Mouse (Mus musculus) ES-E14 (cell line): ENCODE measurements around the gene Trio. TPM values are rescaled to one million over a fixed set of nuclear protein-coding genes. Genes with fewer than 3 reads are reported as not detected.

ENCODE experiments used
- DNase-seq: peaks from one replicate; pipeline ENCODE4 v3.0.0-alpha.2; 2013; ENCODE audit warnings: low read depth, low spot score
- H3K27ac ChIP-seq: 2 replicates; pipeline ENCODE4 v1.5.1; 2012; ENCODE audit warnings: low read depth, mild to moderate bottlenecking, low read length, moderate library complexity, mixed read lengths; ENCODE audit not compliant: poor library complexity, insufficient read depth, severe bottlenecking
- H3K36me3 ChIP-seq: 2 replicates; pipeline ENCODE4 v1.6.1; 2012; ENCODE audit warnings: mild to moderate bottlenecking, low read length, moderate library complexity, mixed read lengths; ENCODE audit not compliant: control insufficient read depth, poor library complexity, insufficient read depth, severe bottlenecking
- H3K4me1 ChIP-seq, 2 experiments: fragments of 150-350 bp in 1 of 2; sonication (generic) in 1 of 2; 2 replicates each; pipeline ENCODE4 v1.6.1; 2012; ENCODE audit warnings: low read length in 2 of 2, mild to moderate bottlenecking in 1 of 2, mixed read lengths in 1 of 2; ENCODE audit not compliant: control insufficient read depth in 2 of 2, insufficient read depth in 2 of 2, poor library complexity in 1 of 2
- H3K4me3 ChIP-seq, 2 experiments: fragments of 150-350 bp in 1 of 2; sonication (generic) in 1 of 2; 2 replicates each; pipeline ENCODE4 v1.5.1; 2012; ENCODE audit warnings: low read length in 2 of 2, low read depth in 1 of 2, mild to moderate bottlenecking in 1 of 2, mixed read lengths in 1 of 2; ENCODE audit not compliant: insufficient read depth in 1 of 2, poor library complexity in 1 of 2, severe bottlenecking in 1 of 2
- H3K9ac ChIP-seq: 2 replicates; pipeline ENCODE4 v1.6.1; 2012; ENCODE audit warnings: low read depth, mild to moderate bottlenecking, low read length, mixed read lengths; ENCODE audit not compliant: poor library complexity, insufficient read depth, severe bottlenecking
- H3K9me3 ChIP-seq: fragments of 150-350 bp; sonication (generic); 2 replicates; pipeline ENCODE4 v1.6.1; 2012; ENCODE audit warnings: low read depth, mild to moderate bottlenecking, low read length; ENCODE audit not compliant: control insufficient read depth, insufficient read depth
- CHD2 ChIP-seq: IDR thresholded peaks from 2 replicates; pipeline ENCODE4 v1.6.1; 2014; ENCODE audit warnings: mild to moderate bottlenecking, low read depth, low read length, inconsistent platforms
- HCFC1 ChIP-seq: IDR thresholded peaks from 2 replicates; pipeline ENCODE4 v1.6.1; 2012; ENCODE audit warnings: low read length, inconsistent platforms, borderline replicate concordance; ENCODE audit not compliant: insufficient read depth
- MAFK ChIP-seq: IDR thresholded peaks from 2 replicates; pipeline ENCODE4 v1.6.1; 2014; ENCODE audit warnings: mild to moderate bottlenecking, low read depth, low read length, inconsistent platforms; ENCODE audit not compliant: insufficient read depth
- ZC3H11A ChIP-seq: IDR thresholded peaks from 2 replicates; pipeline ENCODE4 v1.6.1; 2012; ENCODE audit warnings: low read depth, mild to moderate bottlenecking, inconsistent platforms, low read length, borderline replicate concordance
- ZNF384 ChIP-seq: IDR thresholded peaks from 2 replicates; pipeline ENCODE4 v1.6.1; 2012; ENCODE audit warnings: low read depth, low read length, inconsistent platforms
- in situ Hi-C, 2 experiments: fragments of 600-800 bp; cut with MboI; formaldehyde crosslinking; loops; one replicate each; pipeline ENCODE4 v1.15.1; 2025; ENCODE audit warnings: low sequenced_read_pairs in 2 of 2, inconsistent platforms in 1 of 2; ENCODE audit not compliant: unreplicated experiment in 2 of 2
- total RNA-seq: library from RNA; depleted of rRNA; stranded (reverse); fragments of 300-350 nt; gene quantifications from 2 replicates; pipeline ENCODE4 v1.2.3, GENCODE M21; 2012

Trio gene
- total RNA-seq, 1 experiment, result 34.4 TPM

GRCm38 (mm10) chr15:28035601-28036000 is 10.0 kb upstream of the Trio start:
- Histone ChIP-seq H3K9ac (no peak overlapping the region), H3K9me3 (no peaks in the 10 kb centered on the region), H3K4me3 (no peak overlapping the region), H3K27ac (no peak overlapping the region), H3K4me1 (peaks cover 0 to 2% of the 10 kb centered on the region in 2 experiments; a peak in 1 of 4 replicates), H3K36me3 (no peaks in the 10 kb centered on the region)
- in situ Hi-C loops, result no loop called here
- no peak for DNase-seq
- TF ChIP-seq MAFK, result no peak
- no peak for TF ChIP-seq CHD2
- no peak for TF ChIP-seq ZC3H11A

DNA sequence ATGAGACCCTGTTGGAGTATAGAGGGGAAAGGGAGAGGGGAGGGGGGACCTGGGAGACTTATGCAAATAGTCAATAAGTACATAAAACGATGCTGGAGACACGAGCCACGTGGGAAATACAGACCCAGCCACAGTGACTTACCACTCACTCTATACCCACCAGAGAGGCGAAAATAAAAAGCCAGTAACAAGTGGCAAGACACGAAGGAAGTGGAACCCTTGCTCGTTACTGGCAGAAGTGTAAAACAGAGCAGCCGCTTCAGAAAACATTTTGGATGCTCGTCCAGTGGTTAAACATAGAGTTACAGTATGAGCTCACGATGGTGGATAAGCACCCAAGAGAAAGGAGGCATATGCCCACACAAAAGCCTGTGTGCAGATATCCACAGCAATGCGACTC is 9.0 kb upstream of the Trio start:
- TF ChIP-seq CHD2 (no peak), ZNF384 (no peak), MAFK (no peak)
- no peaks in the 10 kb centered on the region for H3K9me3 ChIP-seq
- H3K4me1 ChIP-seq, result no peaks in the 10 kb centered on the region
- no peak for DNase-seq
- H3K9ac ChIP-seq, result no peak overlapping the region
- in situ Hi-C loops, result no loop called here
- H3K4me3 ChIP-seq, result no peak overlapping the region
- no peaks in the 10 kb centered on the region for H3K36me3 ChIP-seq
- no peak overlapping the region for H3K27ac ChIP-seq

- Histone ChIP-seq H3K4me3 (no peak overlapping the region), H3K9me3 (no peaks in the 10 kb centered on the region), H3K36me3 (no peaks in the 10 kb centered on the region), H3K27ac (no peak overlapping the region), H3K4me1 (no peaks in the 10 kb centered on the region; a peak in 1 of 4 replicates), H3K9ac (no peak overlapping the region)
- in situ Hi-C loops, result no loop called here
- TF ChIP-seq ZC3H11A (no peak), MAFK (no peak), ZNF384 (no peak), CHD2 (no peak)
- no peak for DNase-seq
Measured at GRCm38 (mm10) chr15:28029371-28029770, 3.7 kb upstream of the Trio start.

DNA sequence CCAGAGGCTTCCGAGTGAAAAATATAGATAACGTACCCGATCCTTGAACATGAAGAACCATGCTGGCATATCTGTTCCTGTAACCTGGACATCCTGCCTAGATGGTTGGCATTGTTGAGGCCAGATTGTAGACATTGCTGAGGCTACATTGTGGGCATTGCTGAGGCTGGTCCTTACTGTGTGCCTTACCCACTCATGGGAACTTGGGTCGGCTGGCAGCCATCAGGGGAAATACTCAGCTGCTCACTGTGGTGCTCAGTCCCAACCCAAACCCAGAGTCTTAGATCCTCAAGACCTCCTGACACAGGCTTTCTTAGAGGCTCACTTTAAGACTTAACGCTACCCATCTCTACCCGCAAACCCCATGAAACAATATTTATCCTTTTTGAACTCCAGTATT is 2.9 kb upstream of the Trio start:
- no peak for DNase-seq
- Histone ChIP-seq H3K27ac (no peak overlapping the region), H3K4me1 (no peaks in the 10 kb centered on the region; a peak in 1 of 4 replicates), H3K36me3 (no peaks in the 10 kb centered on the region), H3K4me3 (no peak overlapping the region), H3K9me3 (no peaks in the 10 kb centered on the region), H3K9ac (no peak overlapping the region)
- TF ChIP-seq CHD2 (no peak), ZNF384 (no peak), MAFK (no peak), HCFC1 (no peak), ZC3H11A (no peak)
- in situ Hi-C loops, result no loop called here

DNA sequence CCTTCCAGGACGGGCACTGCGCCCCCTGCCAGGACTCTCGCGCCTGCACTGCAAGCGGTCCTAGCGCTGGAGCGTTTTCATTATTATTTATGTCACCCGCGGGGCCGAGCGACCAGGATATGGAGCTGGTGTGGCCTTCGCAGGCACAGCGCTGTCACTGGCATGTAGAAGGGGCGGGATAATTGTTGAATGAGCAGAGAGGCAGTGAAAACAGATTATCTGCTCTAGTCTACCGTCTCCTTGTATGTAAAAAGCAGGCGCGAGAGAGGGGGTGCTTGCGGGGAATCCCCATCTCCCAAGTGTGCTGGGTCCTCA is 476 bp upstream of the Trio start:
- Histone ChIP-seq H3K36me3 (no peaks in the 10 kb centered on the region), H3K9me3 (no peaks in the 10 kb centered on the region), H3K27ac (no peak overlapping the region), H3K4me1 (peaks cover 0 to 2% of the 10 kb centered on the region in 2 experiments; a peak in 1 of 4 replicates), H3K9ac (peak overlapping the region; percentile 45), H3K4me3 (peak overlapping the region; percentile 82 to 93)
- in situ Hi-C loops, result no loop called here
- TF ChIP-seq ZC3H11A (no peak), CHD2 (no peak), HCFC1 (no peak), MAFK (no peak), ZNF384 (no peak)
- DNase-seq, result no peak
